ENCODE assay signal across 10 mouse cellular contexts in the genomic region with DNA sequence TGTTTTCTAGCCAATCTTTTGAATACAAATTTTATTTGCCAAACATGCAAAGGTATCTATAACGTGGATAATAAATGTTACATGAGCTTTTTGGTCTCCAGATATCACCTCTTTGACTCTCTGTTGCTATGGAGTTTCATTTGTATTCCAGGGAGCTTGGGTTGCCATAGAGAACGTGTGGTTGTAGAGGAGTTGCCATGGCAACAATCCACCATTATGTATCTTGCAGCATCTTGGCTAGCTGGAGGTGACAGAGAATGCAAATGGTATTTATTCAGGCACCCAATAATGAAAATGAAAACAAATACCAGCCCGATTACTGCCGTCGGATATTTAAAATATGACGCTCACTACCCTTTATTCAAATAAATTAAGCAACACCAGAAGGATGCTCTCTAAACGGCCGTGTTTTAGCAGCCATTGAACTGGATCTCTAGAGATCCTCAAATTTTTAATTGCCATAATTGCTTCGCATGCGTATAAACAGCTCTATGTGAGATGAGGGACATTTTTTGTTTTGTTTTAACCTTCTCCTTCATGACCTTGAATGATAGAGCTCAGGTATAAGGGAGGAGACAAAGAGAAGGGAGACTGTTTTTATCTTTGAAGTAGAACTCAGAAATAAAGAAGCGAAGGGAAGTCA.
DNase-seq lines count a peak whose midpoint lies in the region; ATAC-seq and TF ChIP-seq lines count a peak whose summit lies in the region.
"Had no signal": no experiment of that assay in that cellular context is flagged by ENCODE, and none has a peak within 500 bp of the region (broad histone marks: within the 10 kb centered on the region; RNA-seq: fewer than 3 reads in every experiment).

No protein-coding gene starts in this region.

- no peak for TF ChIP-seq POLR2A in heart, adult 2 months (IDR thresholded peaks at IDR 0.05; ENCODE audit: insufficient read depth, low read depth, low read length)

- no peak overlapping the region for H3K4me3 ChIP-seq in hindbrain, embryonic 16.5 days (ENCODE audit: low read length)
- no peak overlapping the region; the same call in 1 of the 2 replicates for H3K4me3 ChIP-seq in midbrain, embryonic 13.5 days (replicated peaks)
- no peak overlapping the region for H3K4me3 ChIP-seq in heart, adult 2 months

- H3K27ac ChIP-seq in hindbrain, embryonic 16.5 days (ENCODE audit: low read depth, low read length): peak overlapping the region; percentile 73
- H3K27ac ChIP-seq in midbrain, embryonic 13.5 days: peak overlapping the region; percentile 94
- H3K27ac ChIP-seq in heart, adult 2 months: no peak overlapping the region

- no peak overlapping the region for H3K9ac ChIP-seq in hindbrain, embryonic 16.5 days (ENCODE audit: low read depth, low read length)
- 0 out of 2 replicates have a peak overlapping the region, but pooled peaks have one; percentile 23 for H3K9ac ChIP-seq in midbrain, embryonic 13.5 days (replicated peaks)
- H3K9ac ChIP-seq in heart, adult 2 months (ENCODE audit: low read depth, low read length): no peak overlapping the region
- H3K9ac ChIP-seq: lung, embryonic 14.5 days had no signal

- H3K27me3 ChIP-seq in hindbrain, embryonic 16.5 days (replicated peaks; ENCODE audit: control insufficient read depth, insufficient read depth, low read length): no peaks in the 10 kb centered on the region
- no peaks in the 10 kb centered on the region for H3K27me3 ChIP-seq in midbrain, embryonic 13.5 days
- H3K27me3 ChIP-seq in heart, adult 2 months (ENCODE audit: control insufficient read depth, insufficient read depth, low read length): no peaks in the 10 kb centered on the region

- peak overlapping the region; percentile 26 for H3K4me2 ChIP-seq in hindbrain, embryonic 16.5 days (ENCODE audit: low read length)
- H3K4me2 ChIP-seq in midbrain, embryonic 13.5 days (replicated peaks): peak overlapping the region; percentile 48
- H3K4me2 ChIP-seq: lung, embryonic 14.5 days had no signal

- H3K4me1 ChIP-seq in hindbrain, embryonic 16.5 days (ENCODE audit: control insufficient read depth, insufficient read depth, low read depth, low read length): peaks cover 27% of the 10 kb centered on the region
- peaks cover 58% of the 10 kb centered on the region for H3K4me1 ChIP-seq in midbrain, embryonic 13.5 days (replicated peaks)
- no peaks in the 10 kb centered on the region for H3K4me1 ChIP-seq in heart, adult 2 months (ENCODE audit: control insufficient read depth, insufficient read depth, low read length)

- intact Hi-C loops in heart, postnatal 36 days (cut with DNase I): no loop called here
- intact Hi-C loops in heart, adult 2 months (cut with DNase I): no loop called here

- TF ChIP-seq CTCF in heart, adult 2 months (IDR thresholded peaks at IDR 0.05): no peak

- H3K79me2 ChIP-seq in heart, adult 2 months (replicated peaks; ENCODE audit: control insufficient read depth, insufficient read depth, low read length): no peaks in the 10 kb centered on the region

- WGBS in hindbrain, embryonic 16.5 days: 17% methylated on average over 11 of the region's 11 CpGs
- 21% methylated on average over 11 of the region's 11 CpGs for WGBS in midbrain, embryonic 13.5 days
- WGBS in heart, adult 2 months: 81% methylated on average over 11 of the region's 11 CpGs

- TF ChIP-seq EP300 in heart, adult 2 months (IDR thresholded peaks at IDR 0.05; ENCODE audit: insufficient read depth, low read depth, low read length): no peak

- no peaks in the 10 kb centered on the region for H3K36me3 ChIP-seq in hindbrain, embryonic 16.5 days (ENCODE audit: control insufficient read depth, insufficient read depth, low read length)
- H3K36me3 ChIP-seq in midbrain, embryonic 13.5 days: no peaks in the 10 kb centered on the region
- H3K36me3 ChIP-seq in heart, adult 2 months (ENCODE audit: control insufficient read depth, insufficient read depth, low read length): no peaks in the 10 kb centered on the region

- DNase-seq in MN1 (ENCODE audit: low spot score): peak; percentile 19
- peak; percentile 32 for DNase-seq in embryo, embryonic 11.5 days (ENCODE audit: low read depth, low spot score)
- no peak for DNase-seq in ovary, adult 18-20 months (ENCODE audit: low spot score)
- DNase-seq in heart, postnatal 36 days: no peak
- no peak for DNase-seq in heart, adult 2 months
- DNase-seq: kidney, adult 11 months; lung, embryonic 14.5 days had no signal

- no peaks in the 10 kb centered on the region for H3K9me3 ChIP-seq in hindbrain, embryonic 16.5 days (ENCODE audit: control insufficient read depth, low read length)
- H3K9me3 ChIP-seq in midbrain, embryonic 13.5 days: no peaks in the 10 kb centered on the region

- peak; percentile 92 for ATAC-seq in hindbrain, embryonic 16.5 days
- ATAC-seq in midbrain, embryonic 13.5 days: peak; percentile 89
- no peak for ATAC-seq in monocyte, adult 5-6 weeks (replicated peaks; ENCODE audit: insufficient number of reproducible peaks, low FRiP score, low TSS enrichment, poor library complexity, severe bottlenecking)

Comparison
In these comparisons a context has a peak if more than half of its experiments do, and no peak if none do; other contexts are left out.
1. DNase-seq: peak in MN1 (single experiment) and embryo, embryonic 11.5 days (single experiment); none in ovary, adult 18-20 months (single experiment), heart, postnatal 36 days (0 of 2) and heart, adult 2 months (0 of 2).